Mouse (Mus musculus): ENCODE measurements around the gene Ppip5k1. TPM values are rescaled to one million over a fixed set of nuclear protein-coding genes. Genes with fewer than 3 reads are reported as not detected.

Gene Ppip5k1
- polyA plus RNA-seq, 1 experiment from 2014 or later, result 11.7 TPM

DNA sequence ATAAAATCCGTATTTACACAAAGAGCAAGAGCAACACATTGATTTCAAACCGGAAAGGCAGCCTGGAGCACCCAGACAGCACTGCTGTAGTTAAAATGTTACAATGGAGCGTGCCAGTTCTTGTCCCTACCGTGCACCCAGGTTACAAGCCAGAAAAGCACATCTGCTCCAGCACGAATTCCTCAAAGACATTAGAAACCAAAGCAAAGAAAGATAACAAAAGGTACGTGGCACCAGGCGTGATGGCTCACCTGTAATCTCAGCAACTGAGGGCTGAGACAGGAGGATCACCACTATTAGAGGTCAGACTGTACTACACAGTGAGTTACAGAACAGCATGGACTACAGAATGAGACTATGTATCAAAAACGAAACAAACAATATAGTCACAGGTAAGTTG lies 86.8 kb downstream of the Ppip5k1 start:
- H3K27ac ChIP-seq, result no peak overlapping the region
- WGBS, result 85% methylated on average over 8 of the region's 8 CpGs
- no peaks in the 10 kb centered on the region for H3K9me3 ChIP-seq
- peaks cover 16% of the 10 kb centered on the region for H3K4me1 ChIP-seq
- H3K27me3 ChIP-seq (ENCODE audit: insufficient read depth, poor library complexity, severe bottlenecking), result no peaks in the 10 kb centered on the region
- no peak overlapping the region for H3K4me3 ChIP-seq
- H3K36me3 ChIP-seq, result peaks cover 52% of the 10 kb centered on the region
- DNase-seq (ENCODE audit: low spot score), result peak; percentile 69

Other genes starting within 250 kb of the Ppip5k1 start
- gene Tgm7, start 245.6 kb downstream of the Ppip5k1 start, polyA plus RNA-seq (2016; fragmentation: Nextera tagmentation; extraction: Ambion mirVana), result not detected in 2 replicates
- gene Adal, start 215.0 kb downstream of the Ppip5k1 start, polyA plus RNA-seq (2016; fragmentation: Nextera tagmentation; extraction: Ambion mirVana), result 14.4 and 14.5 TPM in 2 replicates
- gene Lcmt2, start 214.7 kb downstream of the Ppip5k1 start, polyA plus RNA-seq (2016; fragmentation: Nextera tagmentation; extraction: Ambion mirVana), result 16.6 and 19.4 TPM in 2 replicates
- gene Tubgcp4, start 184.7 kb downstream of the Ppip5k1 start, polyA plus RNA-seq (2016; fragmentation: Nextera tagmentation; extraction: Ambion mirVana), result 50.0 and 57.3 TPM in 2 replicates
- gene Zscan29, start 184.3 kb downstream of the Ppip5k1 start, polyA plus RNA-seq (2016; fragmentation: Nextera tagmentation; extraction: Ambion mirVana), result 7.0 and 7.4 TPM in 2 replicates
- 75.0 and 81.9 TPM in 2 replicates for gene Trp53bp1, start 84.0 kb downstream of the Ppip5k1 start, polyA plus RNA-seq (2016; fragmentation: Nextera tagmentation; extraction: Ambion mirVana)
- gene Map1a, start 65.8 kb downstream of the Ppip5k1 start, polyA plus RNA-seq (2016; fragmentation: Nextera tagmentation; extraction: Ambion mirVana), result 5.2 and 5.5 TPM in 2 replicates
- gene Ckmt1, start 2.3 kb upstream of the Ppip5k1 start, polyA plus RNA-seq (2016; fragmentation: Nextera tagmentation; extraction: Ambion mirVana), result 0.16 and 0.63 TPM in 2 replicates
- gene Strc, start 31.8 kb upstream of the Ppip5k1 start, polyA plus RNA-seq (2016; fragmentation: Nextera tagmentation; extraction: Ambion mirVana), result not detected in 2 replicates
- gene Pdia3, start 58.4 kb upstream of the Ppip5k1 start, polyA plus RNA-seq (2016; fragmentation: Nextera tagmentation; extraction: Ambion mirVana), result 736 and 829 TPM in 2 replicates
- 2.8 and 3.1 TPM in 2 replicates for gene Catsper2, start 58.4 kb upstream of the Ppip5k1 start, polyA plus RNA-seq (2016; fragmentation: Nextera tagmentation; extraction: Ambion mirVana)
- 2.0 and 3.5 TPM in 2 replicates for gene Ell3, start 88.9 kb upstream of the Ppip5k1 start, polyA plus RNA-seq (2016; fragmentation: Nextera tagmentation; extraction: Ambion mirVana)
- 503 and 534 TPM in 2 replicates for gene Serf2, start 93.8 kb upstream of the Ppip5k1 start, polyA plus RNA-seq (2016; fragmentation: Nextera tagmentation; extraction: Ambion mirVana)
- gene Hypk, start 97.9 kb upstream of the Ppip5k1 start, polyA plus RNA-seq (2016; fragmentation: Nextera tagmentation; extraction: Ambion mirVana), result 139 and 162 TPM in 2 replicates
- gene Serinc4, start 101.4 kb upstream of the Ppip5k1 start, polyA plus RNA-seq (2016; fragmentation: Nextera tagmentation; extraction: Ambion mirVana), result 0.09 and 0.20 TPM in 2 replicates
- 45.4 and 49.3 TPM in 2 replicates for gene Mfap1b, start 118.7 kb upstream of the Ppip5k1 start, polyA plus RNA-seq (2016; fragmentation: Nextera tagmentation; extraction: Ambion mirVana)
- 17.7 and 23.8 TPM in 2 replicates for gene Mfap1a, start 151.3 kb upstream of the Ppip5k1 start, polyA plus RNA-seq (2016; fragmentation: Nextera tagmentation; extraction: Ambion mirVana)
- 6.8 and 9.1 TPM in 2 replicates for gene Wdr76, start 151.3 kb upstream of the Ppip5k1 start, polyA plus RNA-seq (2016; fragmentation: Nextera tagmentation; extraction: Ambion mirVana)

All from heart, embryonic 10.5 days (tissue).